Mouse (Mus musculus): Measurements from ENCODE around the gene P2ry13.

- TF ChIP-seq CTCF (IDR thresholded peaks at IDR 0.05; ENCODE audit: control insufficient read depth, insufficient read depth, insufficient replicate concordance, low read depth, low read length) = no peak
- TF ChIP-seq POLR2A (IDR thresholded peaks at IDR 0.05; ENCODE audit: control insufficient read depth, low read depth, low read length) = no peak
Measured at GRCm38 (mm10) chr3:59230912-59231311, 20.2 kb upstream of the P2ry13 start.

Measured in testis, adult 2 months (tissue).